Mouse (Mus musculus) liver, postnatal 0 days (tissue): ENCODE results near the gene Fpgs. TPM values are rescaled to one million over a fixed set of nuclear protein-coding genes. Genes with fewer than 3 reads are reported as not detected.

Experiments used
- ATAC-seq: fragments of 200-750 bp; cut with Nextera tagmentation; 2 replicates; pipeline ENCODE4 v1.8.0; 2017; ENCODE audit warnings: mild to moderate bottlenecking, moderate library complexity
- DNase-seq: peaks from one replicate; pipeline ENCODE4 v3.0.0-alpha.2; 2016
- H3K27ac ChIP-seq: fragments of 300-500 bp; sonication (generic); 2 replicates; pipeline ENCODE4 v1.5.1; 2014; ENCODE audit warnings: antibody characterized with exemption, moderate library complexity, mild to moderate bottlenecking, low read depth
- H3K27me3 ChIP-seq: fragments of 300-500 bp; sonication (generic); 2 replicates; pipeline ENCODE4 v1.6.1; 2014; ENCODE audit warnings: low read length, control low read depth, mixed read lengths; ENCODE audit not compliant: insufficient read depth
- H3K36me3 ChIP-seq: fragments of 300-500 bp; sonication (generic); replicated peaks from 2 replicates; pipeline ENCODE4 v1.6.1; 2014; ENCODE audit warnings: mild to moderate bottlenecking, control low read depth, low read length, moderate library complexity, mixed read lengths; ENCODE audit not compliant: insufficient read depth
- H3K4me1 ChIP-seq: fragments of 300-500 bp; sonication (generic); 2 replicates; pipeline ENCODE4 v1.6.1; 2014; ENCODE audit warnings: antibody characterized with exemption, mild to moderate bottlenecking, control low read depth; ENCODE audit not compliant: insufficient read depth
- H3K4me2 ChIP-seq: fragments of 300-500 bp; sonication (generic); 2 replicates; pipeline ENCODE4 v1.6.1; 2014; ENCODE audit warnings: low read depth, mild to moderate bottlenecking, low read length, moderate library complexity, mixed read lengths
- H3K4me3 ChIP-seq: fragments of 300-500 bp; sonication (generic); 2 replicates; pipeline ENCODE4 v1.5.1; 2014; ENCODE audit warnings: low read depth, low read length
- H3K9ac ChIP-seq: fragments of 300-500 bp; sonication (generic); replicated peaks from 2 replicates; pipeline ENCODE4 v1.6.1; 2014; ENCODE audit warnings: mild to moderate bottlenecking, moderate library complexity
- H3K9me3 ChIP-seq: fragments of 300-500 bp; sonication (generic); 2 replicates; pipeline ENCODE4 v1.6.1; 2016; ENCODE audit warnings: mild to moderate bottlenecking, control low read depth, low read length, mixed read lengths
- CTCF ChIP-seq: sonication (generic); IDR thresholded peaks from 2 replicates; pipeline ENCODE4 v1.5.1; 2016; ENCODE audit warnings: antibody characterized with exemption, low read depth
- EP300 ChIP-seq: IDR thresholded peaks from 2 replicates; pipeline ENCODE4 v1.6.1; 2016; ENCODE audit warnings: antibody characterized with exemption, low read depth, mild to moderate bottlenecking
- WGBS: fragments of 180-500 bp; shearing (Covaris S2); extraction: QIAGEN DNeasy Blood & Tissue Kit; methylation state at CpG from one replicate; pipeline ENCODE4 v1.1.7; 2014; ENCODE audit not compliant: insufficient replicate concordance; 5-methylcytosine and 5-hydroxymethylcytosine counted together
- polyA plus RNA-seq: library from polyadenylated mRNA; unstranded; fragments of >200 nt; fragmentation: Nextera tagmentation; extraction: Ambion mirVana; gene quantifications from 2 replicates; pipeline ENCODE4 v1.2.1, GENCODE M21; 2015

Fpgs gene
- polyA plus RNA-seq, 1 experiment from 2014 or later, result 95.9 TPM

DNA sequence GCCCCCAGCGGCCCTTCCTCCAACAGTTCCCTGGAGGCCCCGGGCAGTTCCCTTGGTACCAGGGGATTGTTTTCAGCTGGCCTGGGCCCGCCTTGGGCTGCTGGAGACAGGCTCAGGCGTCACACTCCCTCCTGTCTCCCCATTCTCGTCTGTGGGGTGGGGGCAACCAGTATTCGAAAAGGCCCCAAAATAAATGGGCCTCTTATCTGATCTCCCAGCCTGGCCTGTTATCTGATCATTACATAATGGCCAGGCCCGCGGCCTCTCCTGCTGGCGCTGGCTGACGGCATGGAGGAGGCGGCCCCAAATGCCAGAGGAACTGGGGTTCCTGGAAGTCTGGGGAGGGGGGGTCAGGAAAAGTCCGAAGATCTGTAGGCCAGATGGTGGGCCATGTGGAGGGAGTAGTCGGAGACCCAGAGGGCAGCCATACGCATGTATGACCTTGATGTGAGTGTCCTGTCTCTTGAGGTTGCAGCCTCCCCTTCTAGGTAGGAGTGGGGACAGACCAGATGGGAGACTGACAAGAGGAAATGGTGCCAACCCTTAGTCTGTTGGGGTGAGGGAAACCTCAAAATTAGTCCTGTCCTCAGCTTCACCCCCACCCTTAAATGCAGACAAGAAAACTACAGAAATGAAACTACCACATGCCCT, 49.1 kb downstream of the Fpgs start:
- no peak for TF ChIP-seq EP300
- TF ChIP-seq CTCF, result no peak
- Histone ChIP-seq H3K9ac (peak overlapping the region; percentile 16; the same call in 1 of the 2 replicates), H3K9me3 (no peaks in the 10 kb centered on the region), H3K4me2 (peak overlapping the region; percentile 42; the same call in 1 of the 2 replicates), H3K27me3 (no peaks in the 10 kb centered on the region), H3K36me3 (no peaks in the 10 kb centered on the region), H3K27ac (peak overlapping the region; percentile 77), H3K4me3 (no peak overlapping the region), H3K4me1 (peaks cover 16% of the 10 kb centered on the region)
- ATAC-seq (no peak), DNase-seq (no peak)
- WGBS, result 34% methylated on average over 14 of the region's 14 CpGs

- Histone ChIP-seq H3K4me1 (peaks cover 16% of the 10 kb centered on the region), H3K9me3 (no peaks in the 10 kb centered on the region), H3K4me2 (no peak overlapping the region), H3K4me3 (no peak overlapping the region), H3K9ac (no peak overlapping the region), H3K27me3 (no peaks in the 10 kb centered on the region), H3K36me3 (no peaks in the 10 kb centered on the region), H3K27ac (peak overlapping the region; percentile 77; the same call in 1 of the 2 replicates)
- no peak for DNase-seq
- 65% methylated on average over 7 of the region's 7 CpGs for WGBS
- TF ChIP-seq EP300 (no peak), CTCF (no peak)
- no peak for ATAC-seq
Measured at GRCm38 (mm10) chr2:32653764-32654163, 50.2 kb downstream of the Fpgs start.

DNA sequence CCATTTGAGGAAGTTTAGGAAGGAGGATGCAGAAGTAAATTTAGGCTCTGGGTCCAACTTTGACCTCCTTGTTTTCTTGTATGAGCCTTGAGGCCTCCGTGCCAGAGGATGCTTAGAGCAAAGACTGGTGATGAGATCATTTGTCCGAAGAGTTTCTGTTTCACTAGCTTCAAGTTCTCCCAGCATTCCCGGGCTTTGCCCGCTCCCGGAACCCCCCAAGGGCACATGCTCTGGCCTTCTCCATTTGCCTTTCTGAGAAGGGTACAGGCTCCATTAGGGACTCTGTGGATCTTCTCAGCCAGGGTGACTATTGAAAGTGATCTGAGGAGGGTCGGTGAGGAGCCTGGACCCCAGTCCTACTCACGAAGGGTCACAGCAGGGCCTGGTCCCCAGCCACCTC, 56.6 kb downstream of the Fpgs start:
- H3K36me3 ChIP-seq, result no peaks in the 10 kb centered on the region
- no peak for DNase-seq
- TF ChIP-seq EP300 (no peak), CTCF (no peak)
- no peaks in the 10 kb centered on the region for H3K9me3 ChIP-seq
- peak overlapping the region; percentile 46 for H3K4me3 ChIP-seq
- peak overlapping the region; percentile 70 for H3K9ac ChIP-seq
- 58% methylated on average over 7 of the region's 7 CpGs for WGBS
- peak overlapping the region; percentile 72 for H3K27ac ChIP-seq
- peak overlapping the region; percentile 74 for H3K4me2 ChIP-seq
- H3K4me1 ChIP-seq, result peaks cover 22% of the 10 kb centered on the region
- H3K27me3 ChIP-seq, result no peaks in the 10 kb centered on the region
- no peak for ATAC-seq

GRCm38 (mm10) chr2:32646379-32647056, 57.4 kb downstream of the Fpgs start, which contains the start of gene Eng:
Gene Eng (plus strand): TSS chr2:32646595.
- ATAC-seq (peak; percentile 54), DNase-seq (peak; percentile 64)
- peak within 1 kb of the TSS; percentile 72 for H3K27ac ChIP-seq
- 23% methylated on average over 30 of the region's 31 CpGs for WGBS
- no peaks in the 10 kb centered on the region for H3K27me3 ChIP-seq
- H3K4me1 ChIP-seq, result peaks cover 22% of the 10 kb centered on the region
- H3K36me3 ChIP-seq, result no peaks in the 10 kb centered on the region
- peak within 1 kb of the TSS; percentile 74 for H3K4me2 ChIP-seq
- peak within 1 kb of the TSS; percentile 46 for H3K4me3 ChIP-seq
- no peaks in the 10 kb centered on the region for H3K9me3 ChIP-seq
- no peak for TF ChIP-seq CTCF
- H3K9ac ChIP-seq, result peak within 1 kb of the TSS; percentile 70

GRCm38 (mm10) chr2:32645647-32646046, 58.3 kb downstream of the Fpgs start:
- H3K4me2 ChIP-seq, result no peak overlapping the region
- peaks cover 24% of the 10 kb centered on the region for H3K4me1 ChIP-seq
- H3K9ac ChIP-seq, result no peak overlapping the region

GRCm38 (mm10) chr2:32644799-32645475, 59.0 kb downstream of the Fpgs start:
- H3K9me3 ChIP-seq, result no peaks in the 10 kb centered on the region
- no peaks in the 10 kb centered on the region for H3K36me3 ChIP-seq
- H3K4me1 ChIP-seq, result peaks cover 27% of the 10 kb centered on the region
- H3K9ac ChIP-seq, result no peak overlapping the region
- ATAC-seq (0 out of 2 replicates have a peak, but pooled peaks have one; percentile 25), DNase-seq (no peak)
- 63% methylated on average over 8 of the region's 8 CpGs for WGBS
- H3K4me2 ChIP-seq, result no peak overlapping the region
- no peaks in the 10 kb centered on the region for H3K27me3 ChIP-seq
- TF ChIP-seq EP300 (no peak), CTCF (no peak)
- peak overlapping the region; percentile 18; the same call in 1 of the 2 replicates for H3K27ac ChIP-seq
- no peak overlapping the region for H3K4me3 ChIP-seq

More at GRCm38 (mm10) chr2:32645647-32646046, 58.3 kb downstream of the Fpgs start:
- no peak overlapping the region for H3K4me3 ChIP-seq
- no peaks in the 10 kb centered on the region for H3K36me3 ChIP-seq
- H3K27ac ChIP-seq, result peak overlapping the region; percentile 72; the same call in 1 of the 2 replicates
- 68% methylated on average over 3 of the region's 3 CpGs for WGBS
- DNase-seq (no peak), ATAC-seq (no peak)
- no peaks in the 10 kb centered on the region for H3K27me3 ChIP-seq
- no peak for TF ChIP-seq CTCF
- no peak for TF ChIP-seq EP300
- H3K9me3 ChIP-seq, result no peaks in the 10 kb centered on the region
